Mouse (Mus musculus): ENCODE data around the gene Mepce. TPM values are rescaled to one million over a fixed set of nuclear protein-coding genes. Genes with fewer than 3 reads are reported as not detected.

Gene Mepce
- polyA plus RNA-seq, 1 experiment from 2014 or later, result 13.7 TPM

DNA sequence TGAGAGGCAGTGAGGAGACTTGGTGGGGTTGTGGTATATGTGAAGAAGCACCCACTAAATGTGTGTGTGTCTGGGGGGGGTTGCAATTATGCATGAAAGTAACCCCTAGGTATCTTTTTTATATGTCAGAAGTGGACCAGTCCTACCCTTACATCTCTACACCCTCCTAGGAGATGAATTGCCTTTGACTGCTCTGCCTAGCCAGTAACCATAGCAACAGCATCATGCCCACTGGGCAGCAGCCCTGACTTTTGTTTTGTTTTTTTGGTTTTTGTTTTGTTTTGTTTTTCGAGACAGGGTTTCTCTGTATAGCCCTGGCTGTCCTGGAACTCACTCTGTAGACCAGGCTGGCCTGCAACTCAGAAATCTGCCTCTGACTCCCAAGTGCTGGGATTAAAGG lies 19.0 kb downstream of the Mepce start:
- TF ChIP-seq EP300 (IDR thresholded peaks at IDR 0.05), result no peak
- no peak for TF ChIP-seq CTCF (IDR thresholded peaks at IDR 0.05)
- 69% methylated on average over 1 of the region's 1 CpGs for WGBS
- ATAC-seq (no peak), DNase-seq (ENCODE audit: low spot score) (no peak)
- Histone ChIP-seq H3K27ac (ENCODE audit: low read length) (no peak overlapping the region), H3K4me2 (replicated peaks; ENCODE audit: low read depth, low read length) (no peak overlapping the region), H3K4me1 (ENCODE audit: insufficient read depth, low read depth, low read length) (no peaks in the 10 kb centered on the region), H3K36me3 (ENCODE audit: insufficient read depth, low read length) (no peaks in the 10 kb centered on the region), H3K4me3 (ENCODE audit: low read depth, low read length) (no peak overlapping the region), H3K9me3 (ENCODE audit: low read length) (no peaks in the 10 kb centered on the region), H3K27me3 (replicated peaks; ENCODE audit: insufficient read depth, low read length) (no peaks in the 10 kb centered on the region), H3K9ac (replicated peaks; ENCODE audit: low read depth) (no peak overlapping the region)

DNA sequence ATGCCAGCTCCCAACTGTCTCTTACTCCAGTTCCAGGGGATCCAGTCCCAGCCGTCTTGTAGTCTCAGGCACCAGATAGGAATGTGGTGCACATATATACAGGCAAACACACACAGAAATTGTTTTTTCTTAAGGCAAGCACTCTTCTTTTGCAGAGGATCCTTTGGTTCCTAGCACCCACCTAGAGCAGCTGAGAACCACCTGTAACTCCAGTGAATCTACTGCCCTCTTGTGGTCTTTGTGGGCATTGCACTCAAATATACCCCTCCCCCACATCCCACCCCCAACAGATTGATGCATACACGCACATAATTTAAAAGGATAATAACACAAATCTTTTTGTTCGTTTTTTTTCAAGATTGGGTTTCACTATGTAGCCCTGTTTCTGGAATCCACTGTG lies 21.2 kb downstream of the Mepce start:
- Histone ChIP-seq H3K36me3 (ENCODE audit: insufficient read depth, low read length) (no peaks in the 10 kb centered on the region), H3K4me2 (replicated peaks; ENCODE audit: low read depth, low read length) (no peak overlapping the region), H3K27ac (ENCODE audit: low read length) (no peak overlapping the region), H3K4me1 (ENCODE audit: insufficient read depth, low read depth, low read length) (no peaks in the 10 kb centered on the region), H3K27me3 (replicated peaks; ENCODE audit: insufficient read depth, low read length) (no peaks in the 10 kb centered on the region), H3K4me3 (ENCODE audit: low read depth, low read length) (no peak overlapping the region), H3K9ac (replicated peaks; ENCODE audit: low read depth) (no peak overlapping the region), H3K9me3 (ENCODE audit: low read length) (no peaks in the 10 kb centered on the region)
- ATAC-seq, result no peak
- TF ChIP-seq CTCF (IDR thresholded peaks at IDR 0.05), result peak; percentile 71
- no peak for TF ChIP-seq EP300 (IDR thresholded peaks at IDR 0.05)
- WGBS, result 57% methylated on average over 3 of the region's 3 CpGs
- DNase-seq (ENCODE audit: low spot score), result no peak

DNA sequence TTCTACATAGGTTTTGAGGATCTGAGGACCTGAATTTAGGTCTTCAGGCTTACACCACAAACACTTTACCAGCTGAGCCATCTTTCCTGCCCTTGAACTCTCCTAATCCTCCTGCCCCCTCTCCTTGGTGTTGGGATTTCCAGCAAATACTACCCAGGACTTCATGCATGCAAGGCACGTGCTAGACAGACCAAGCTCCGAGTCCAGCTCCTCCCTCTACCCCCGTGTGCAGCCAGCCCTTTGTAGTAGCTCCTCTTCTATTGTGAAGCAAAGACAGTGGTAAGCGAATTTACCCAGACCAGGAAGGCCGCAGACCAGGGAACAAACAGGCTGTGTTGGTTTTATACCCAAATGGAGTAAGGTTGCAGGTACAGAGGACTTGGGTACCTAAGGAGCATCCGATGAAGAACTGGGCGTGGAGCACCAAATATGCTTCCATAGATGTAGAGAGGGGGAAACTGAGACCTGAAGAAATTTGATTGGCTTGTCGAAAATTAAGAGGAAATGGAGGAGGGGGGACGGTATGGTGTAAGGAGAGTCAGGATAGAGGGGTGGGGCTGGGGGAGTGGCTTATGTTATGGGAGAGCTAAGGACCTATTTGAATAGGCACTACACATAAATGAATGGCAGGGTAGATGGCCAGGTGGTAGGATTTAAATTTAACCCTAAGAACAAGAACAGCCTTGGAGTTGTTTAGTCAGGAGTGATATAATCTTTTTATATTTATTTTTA lies 22.7 kb downstream of the Mepce start:
- ATAC-seq (no peak), DNase-seq (ENCODE audit: low spot score) (no peak)
- Histone ChIP-seq H3K9me3 (ENCODE audit: low read length) (no peaks in the 10 kb centered on the region), H3K27ac (ENCODE audit: low read length) (no peak overlapping the region), H3K4me1 (ENCODE audit: insufficient read depth, low read depth, low read length) (no peaks in the 10 kb centered on the region; the same call in 1 of the 2 replicates), H3K4me2 (replicated peaks; ENCODE audit: low read depth, low read length) (no peak overlapping the region), H3K4me3 (ENCODE audit: low read depth, low read length) (no peak overlapping the region), H3K9ac (replicated peaks; ENCODE audit: low read depth) (no peak overlapping the region), H3K27me3 (replicated peaks; ENCODE audit: insufficient read depth, low read length) (no peaks in the 10 kb centered on the region), H3K36me3 (ENCODE audit: insufficient read depth, low read length) (no peaks in the 10 kb centered on the region)
- TF ChIP-seq CTCF (IDR thresholded peaks at IDR 0.05) (no peak), EP300 (IDR thresholded peaks at IDR 0.05) (no peak)
- 56% methylated on average over 9 of the region's 9 CpGs for WGBS

DNA sequence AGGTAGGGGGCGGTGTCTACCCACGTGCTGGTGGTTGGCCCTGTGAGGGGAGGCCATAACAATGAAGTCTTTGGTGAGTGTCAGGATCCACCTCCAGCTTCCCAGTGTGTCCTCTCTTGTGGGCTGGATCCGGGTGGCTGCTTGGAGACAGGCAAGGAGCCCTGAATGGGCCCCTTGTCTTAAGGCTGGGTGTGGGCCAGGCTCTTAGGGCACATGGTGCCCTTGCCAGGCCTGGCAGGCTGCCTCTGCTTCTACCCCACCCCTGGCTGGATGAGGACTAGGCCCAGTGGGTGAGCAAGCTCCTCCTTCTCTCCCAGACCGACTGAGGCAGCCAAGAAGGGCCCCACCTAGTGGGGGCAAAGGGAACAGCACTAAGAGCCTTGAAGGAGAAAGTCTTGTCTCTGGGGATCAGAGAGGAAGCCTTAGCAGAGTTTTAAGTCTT lies 27.5 kb downstream of the Mepce start:
- H3K4me2 ChIP-seq (replicated peaks; ENCODE audit: low read depth, low read length), result no peak overlapping the region
- peak; percentile 96 for DNase-seq (ENCODE audit: low spot score)
- no peaks in the 10 kb centered on the region for H3K9me3 ChIP-seq (ENCODE audit: low read length)
- H3K27ac ChIP-seq (ENCODE audit: low read length), result 0 out of 2 replicates have a peak overlapping the region, but pooled peaks have one; percentile 33
- H3K4me3 ChIP-seq (ENCODE audit: low read depth, low read length), result no peak overlapping the region
- no peak overlapping the region for H3K9ac ChIP-seq (replicated peaks; ENCODE audit: low read depth)
- peaks cover 5% of the 10 kb centered on the region for H3K4me1 ChIP-seq (ENCODE audit: insufficient read depth, low read depth, low read length)
- WGBS, result 20% methylated on average over 4 of the region's 4 CpGs
- 0 out of 2 replicates have a peak, but pooled peaks have one; percentile 26 for TF ChIP-seq EP300 (IDR thresholded peaks at IDR 0.05)
- TF ChIP-seq CTCF (IDR thresholded peaks at IDR 0.05), result peak; percentile 92
- ATAC-seq, result peak; percentile 92
- H3K36me3 ChIP-seq (ENCODE audit: insufficient read depth, low read length), result 0 out of 2 replicates have a peak, but pooled peaks cover 3% of the 10 kb centered on the region
- no peaks in the 10 kb centered on the region for H3K27me3 ChIP-seq (replicated peaks; ENCODE audit: insufficient read depth, low read length)

DNA sequence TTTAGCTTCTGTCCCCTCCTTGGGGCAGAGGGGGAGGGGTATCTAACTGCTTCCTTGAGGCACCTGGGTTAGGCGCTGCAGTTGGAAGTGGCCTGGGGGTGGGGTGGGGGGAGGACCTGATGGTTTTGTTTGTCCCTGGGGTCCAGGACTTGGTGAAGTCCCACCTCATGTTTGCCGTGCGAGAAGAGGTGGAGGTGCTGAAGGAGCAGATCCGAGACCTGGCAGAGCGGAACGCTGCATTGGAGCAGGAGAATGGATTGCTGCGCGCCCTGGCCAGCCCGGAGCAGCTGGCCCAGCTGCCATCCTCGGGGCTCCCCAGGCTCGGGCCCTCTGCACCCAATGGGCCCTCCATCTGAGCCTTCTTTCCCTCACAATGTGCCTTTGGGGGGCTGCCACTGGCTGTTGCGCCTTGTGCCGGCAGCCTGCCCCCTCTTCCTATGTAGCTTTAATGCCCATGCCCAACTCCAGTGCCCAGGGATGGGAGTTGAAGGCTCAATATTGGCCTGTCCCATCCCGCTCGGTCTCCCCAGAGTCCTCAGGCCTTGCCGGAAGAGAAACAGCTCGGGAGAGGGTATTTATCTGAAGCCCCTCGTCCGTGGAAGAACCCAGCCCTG lies 28.4 kb downstream of the Mepce start:
- Histone ChIP-seq H3K9me3 (ENCODE audit: low read length) (no peaks in the 10 kb centered on the region), H3K27me3 (replicated peaks; ENCODE audit: insufficient read depth, low read length) (no peaks in the 10 kb centered on the region), H3K4me2 (replicated peaks; ENCODE audit: low read depth, low read length) (no peak overlapping the region), H3K9ac (replicated peaks; ENCODE audit: low read depth) (no peak overlapping the region), H3K4me3 (ENCODE audit: low read depth, low read length) (no peak overlapping the region), H3K4me1 (ENCODE audit: insufficient read depth, low read depth, low read length) (peaks cover 5% of the 10 kb centered on the region), H3K36me3 (ENCODE audit: insufficient read depth, low read length) (0 out of 2 replicates have a peak, but pooled peaks cover 3% of the 10 kb centered on the region), H3K27ac (ENCODE audit: low read length) (peak overlapping the region; percentile 32; the same call in 1 of the 2 replicates)
- ATAC-seq, result no peak
- whole genome bisulfite sequencing, result 86% methylated on average over 19 of the region's 19 CpGs
- no peak for TF ChIP-seq CTCF (IDR thresholded peaks at IDR 0.05)
- no peak for TF ChIP-seq EP300 (IDR thresholded peaks at IDR 0.05)
- DNase-seq (ENCODE audit: low spot score), result no peak

DNA sequence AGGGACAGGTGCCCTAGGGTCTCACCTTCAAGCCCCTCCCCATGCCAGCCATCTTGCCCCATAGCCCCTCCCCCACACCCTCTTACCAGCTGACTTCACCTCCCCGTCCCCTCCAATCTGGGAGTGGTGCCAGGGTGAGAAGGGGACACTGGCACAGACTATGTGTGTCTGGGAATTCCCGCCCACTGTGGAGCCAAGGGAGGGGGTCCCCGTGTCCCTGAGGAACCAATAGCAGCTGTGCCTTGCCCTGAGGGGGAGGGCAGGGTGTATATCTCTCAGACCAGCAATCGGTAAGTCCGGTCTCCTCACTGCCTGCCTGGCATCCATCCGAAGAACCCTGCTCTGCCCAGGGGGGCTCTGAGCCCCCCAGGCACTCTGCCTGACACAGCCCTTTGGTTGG lies 29.6 kb downstream of the Mepce start:
- Histone ChIP-seq H3K9me3 (ENCODE audit: low read length) (no peaks in the 10 kb centered on the region), H3K27ac (ENCODE audit: low read length) (no peak overlapping the region), H3K27me3 (replicated peaks; ENCODE audit: insufficient read depth, low read length) (no peaks in the 10 kb centered on the region), H3K36me3 (ENCODE audit: insufficient read depth, low read length) (0 out of 2 replicates have a peak, but pooled peaks cover 3% of the 10 kb centered on the region), H3K9ac (replicated peaks; ENCODE audit: low read depth) (no peak overlapping the region; the same call in 1 of the 2 replicates), H3K4me2 (replicated peaks; ENCODE audit: low read depth, low read length) (no peak overlapping the region), H3K4me3 (ENCODE audit: low read depth, low read length) (no peak overlapping the region), H3K4me1 (ENCODE audit: insufficient read depth, low read depth, low read length) (peaks cover 7% of the 10 kb centered on the region)
- DNase-seq (ENCODE audit: low spot score) (no peak), ATAC-seq (no peak)
- WGBS, result 41% methylated on average over 6 of the region's 6 CpGs
- TF ChIP-seq EP300 (IDR thresholded peaks at IDR 0.05) (no peak), CTCF (IDR thresholded peaks at IDR 0.05) (no peak)

Data from lung, postnatal 0 days (tissue).